Mouse (Mus musculus) lung, postnatal 0 days (tissue): Measurements from ENCODE around the gene Als2cl.
A peak's percentile ranks its signal among the peaks of the same experiment; 100 is the strongest.

ENCODE experiments used
- CTCF ChIP-seq: IDR thresholded peaks from 2 replicates; pipeline ENCODE4 v1.5.1; 2016; ENCODE audit warnings: antibody characterized with exemption, mild to moderate bottlenecking
- EP300 ChIP-seq: IDR thresholded peaks from 2 replicates; pipeline ENCODE4 v1.6.1; 2016; ENCODE audit warnings: antibody characterized with exemption, mild to moderate bottlenecking, control low read depth

- TF ChIP-seq CTCF (peak; percentile 51), EP300 (no peak)
Observed at GRCm38 (mm10) chr9:110890026-110890783, 10.5 kb downstream of the Als2cl start.
